Mouse (Mus musculus) adrenal gland, postnatal 10 days (tissue): ENCODE results near the gene Olfr11. TPM values are rescaled to one million over a fixed set of nuclear protein-coding genes. Genes with fewer than 3 reads are reported as not detected.

Experiments used
- DNase-seq: peaks from one replicate; pipeline ENCODE4 v3.0.0; 2021; ENCODE audit warnings: mixed read lengths
- long read RNA-seq, 2 experiments: library from polyadenylated mRNA; stranded (forward); transcript quantifications; one replicate each; pipeline ENCODE4 v2.0.0; 2021
- total RNA-seq, 2 experiments: library from RNA; stranded (reverse); gene quantifications; 2 replicates each; pipeline ENCODE4 v1.2.3; 2021

Gene Olfr11
- not detected for total RNA-seq
- long read RNA-seq, experiment 1: 0 reads
- long read RNA-seq, experiment 2: 0 reads

- peak; percentile 9 for DNase-seq
These were observed at the start of gene Olfr11 for GRCm38 (mm10) chr13:21642418-21642817. Gene Olfr11, minus strand, starts transcription at chr13:21642518.

GRCm38 (mm10) chr13:21677305-21677704 lies 35.0 kb upstream of the Olfr11 start, which contains the start of gene Olfr1360:
Gene Olfr1360, minus strand, starts transcription at chr13:21677405.
- no peak for DNase-seq

- DNase-seq: no peak
These were observed 21.0 kb upstream of the Olfr11 start, which contains the start of gene Olfr1361 for GRCm38 (mm10) chr13:21663286-21663685. Gene Olfr1361, minus strand, starts transcription at chr13:21663386.

- no peak for DNase-seq
These were observed 28.4 kb downstream of the Olfr11 start, which contains the start of gene Olfr1362 for GRCm38 (mm10) chr13:21613922-21614321. Gene Olfr1362, minus strand, starts transcription at chr13:21614022.

- no peak for DNase-seq
These were observed 50.7 kb downstream of the Olfr11 start for GRCm38 (mm10) chr13:21591618-21592017.

Other genes with a start within 250 kb of the Olfr11 start
- 10 to 100 TPM; 47.8 to 61.0 TPM for gene Zkscan3, start 239.8 kb downstream of the Olfr11 start, total RNA-seq
- gene Pgbd1, start 201.5 kb downstream of the Olfr11 start, total RNA-seq: under 1 TPM; 0.48 to 0.54 TPM
- gene Zscan26, start 188.8 kb downstream of the Olfr11 start, total RNA-seq: 10 to 100 TPM; 28.9 to 37.3 TPM
- gene Nkapl, start 174.0 kb downstream of the Olfr11 start, total RNA-seq: 1 to 10 TPM; 1.1 to 1.4 TPM
- gene Zkscan4, start 163.6 kb downstream of the Olfr11 start, total RNA-seq: 1 to 10 TPM; 2.4 to 3.4 TPM
- gene Gm10065, start 163.1 kb downstream of the Olfr11 start, total RNA-seq: not detected
- 10 to 100 TPM; 17.2 to 18.4 TPM for gene AK157302, start 147.3 kb downstream of the Olfr11 start, total RNA-seq
- 100 to 1,000 TPM; 180 to 200 TPM for gene Gm11273, start 141.1 kb downstream of the Olfr11 start, total RNA-seq
- 10 to 100 TPM; 16.8 to 24.6 TPM for gene Zkscan8, start 111.4 kb downstream of the Olfr11 start, total RNA-seq
- not detected for gene Olfr1366, start 99.7 kb downstream of the Olfr11 start, total RNA-seq
- gene Olfr1535, start 82.6 kb downstream of the Olfr11 start, total RNA-seq: not detected
- not detected for gene Olfr1364, start 60.8 kb downstream of the Olfr11 start, total RNA-seq
- gene Olfr1362, start 28.5 kb downstream of the Olfr11 start, total RNA-seq: not detected
- gene Olfr1361, start 20.9 kb upstream of the Olfr11 start, total RNA-seq: not detected
- gene Olfr1360, start 34.9 kb upstream of the Olfr11 start, total RNA-seq: not detected
- gene Olfr1359, start 55.6 kb upstream of the Olfr11 start, total RNA-seq: not detected
- 100 to 1,000 TPM; 284 to 352 TPM for gene Hist1h2bl, start 73.6 kb upstream of the Olfr11 start, total RNA-seq
- gene Hist1h2ai, start 73.9 kb upstream of the Olfr11 start, total RNA-seq: 100 to 1,000 TPM; 304 to 363 TPM
- 100 to 1,000 TPM; 397 to 474 TPM for gene Hist1h3h, start 75.1 kb upstream of the Olfr11 start, total RNA-seq
- 100 to 1,000 TPM in 1 of 2 experiments, 10 to 100 TPM in 1; 83.1 to 103 TPM for gene Hist1h2bm, start 79.5 kb upstream of the Olfr11 start, total RNA-seq
- gene Hist1h4j, start 92.5 kb upstream of the Olfr11 start, total RNA-seq: 10 to 100 TPM; 63.1 to 70.2 TPM
- 100 to 1,000 TPM; 688 to 818 TPM for gene Hist1h4k, start 108.0 kb upstream of the Olfr11 start, total RNA-seq
- 100 to 1,000 TPM; 111 to 143 TPM for gene Hist1h2ak, start 111.3 kb upstream of the Olfr11 start, total RNA-seq
- 100 to 1,000 TPM; 174 to 201 TPM for gene Hist1h2bn, start 111.6 kb upstream of the Olfr11 start, total RNA-seq
- 100 to 1,000 TPM; 179 to 219 TPM for gene Hist1h1b, start 138.1 kb upstream of the Olfr11 start, total RNA-seq
- 100 to 1,000 TPM; 296 to 332 TPM for gene Hist1h3i, start 140.9 kb upstream of the Olfr11 start, total RNA-seq
- gene Hist1h2an, start 144.7 kb upstream of the Olfr11 start, total RNA-seq: 10 to 100 TPM; 69.2 to 73.2 TPM
- gene Hist1h2bp, start 144.9 kb upstream of the Olfr11 start, total RNA-seq: 100 to 1,000 TPM; 111 to 134 TPM
- gene Hist1h2bq, start 167.7 kb upstream of the Olfr11 start, total RNA-seq: 100 to 1,000 TPM; 207 to 275 TPM
- gene Hist1h2ao, start 167.9 kb upstream of the Olfr11 start, total RNA-seq: not detected
- 100 to 1,000 TPM; 590 to 593 TPM for gene Hist1h4m, start 169.2 kb upstream of the Olfr11 start, total RNA-seq
- 100 to 1,000 TPM in 1 of 2 experiments, 10 to 100 TPM in 1; 81.5 to 146 TPM for gene Hist1h4n, start 189.7 kb upstream of the Olfr11 start, total RNA-seq
- gene Hist1h2ap, start 191.0 kb upstream of the Olfr11 start, total RNA-seq: 100 to 1,000 TPM; 430 to 536 TPM
- gene Hist1h2br, start 191.2 kb upstream of the Olfr11 start, total RNA-seq: 100 to 1,000 TPM; 207 to 269 TPM